Mouse (Mus musculus): ENCODE data around the gene Emc7.

Gene Emc7

GRCm38 (mm10) chr2:112474997-112475724 is 20.4 kb downstream of the Emc7 start:
- in situ Hi-C loops (cut with MboI, MseI), result no loop called here

- in situ Hi-C loops (cut with MboI, MseI), result no loop called here
Measured at GRCm38 (mm10) chr2:112476554-112476953, 21.8 kb downstream of the Emc7 start.

GRCm38 (mm10) chr2:112480669-112481068 is 25.9 kb downstream of the Emc7 start, which contains the start of gene Chrm5:
Gene Chrm5 (minus strand): TSS chr2:112480769.
- in situ Hi-C loops (cut with MboI, MseI), result loop anchor here (10.0 kb wide), 1 partner anchor 106 kb away; the partner anchor contains the start of gene Katnbl1

DNA sequence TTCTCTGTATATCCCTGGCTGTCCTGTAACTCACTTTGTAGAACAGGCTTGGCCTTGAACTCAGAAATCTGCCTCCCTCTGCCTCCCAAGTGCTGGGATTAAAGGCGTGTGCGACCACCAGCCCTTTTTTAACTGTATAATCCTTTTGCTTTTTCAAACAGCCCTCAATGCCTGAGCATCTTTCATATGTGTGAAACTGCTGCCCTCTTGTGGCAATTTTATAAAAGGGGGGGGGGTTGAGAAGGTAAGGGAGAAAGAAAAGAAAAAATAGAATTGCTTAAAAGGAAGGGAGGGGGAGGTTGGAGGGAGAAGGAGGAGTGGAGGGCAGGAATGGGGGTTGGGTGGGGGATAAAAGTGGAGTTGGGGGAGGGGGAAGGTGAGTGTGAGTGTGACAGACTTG is 26.8 kb downstream of the Emc7 start:
- in situ Hi-C loops (cut with MboI, MseI), result loop anchor here (10.0 kb wide), 1 partner anchor 107 kb away; the partner anchor contains the start of gene Katnbl1

DNA sequence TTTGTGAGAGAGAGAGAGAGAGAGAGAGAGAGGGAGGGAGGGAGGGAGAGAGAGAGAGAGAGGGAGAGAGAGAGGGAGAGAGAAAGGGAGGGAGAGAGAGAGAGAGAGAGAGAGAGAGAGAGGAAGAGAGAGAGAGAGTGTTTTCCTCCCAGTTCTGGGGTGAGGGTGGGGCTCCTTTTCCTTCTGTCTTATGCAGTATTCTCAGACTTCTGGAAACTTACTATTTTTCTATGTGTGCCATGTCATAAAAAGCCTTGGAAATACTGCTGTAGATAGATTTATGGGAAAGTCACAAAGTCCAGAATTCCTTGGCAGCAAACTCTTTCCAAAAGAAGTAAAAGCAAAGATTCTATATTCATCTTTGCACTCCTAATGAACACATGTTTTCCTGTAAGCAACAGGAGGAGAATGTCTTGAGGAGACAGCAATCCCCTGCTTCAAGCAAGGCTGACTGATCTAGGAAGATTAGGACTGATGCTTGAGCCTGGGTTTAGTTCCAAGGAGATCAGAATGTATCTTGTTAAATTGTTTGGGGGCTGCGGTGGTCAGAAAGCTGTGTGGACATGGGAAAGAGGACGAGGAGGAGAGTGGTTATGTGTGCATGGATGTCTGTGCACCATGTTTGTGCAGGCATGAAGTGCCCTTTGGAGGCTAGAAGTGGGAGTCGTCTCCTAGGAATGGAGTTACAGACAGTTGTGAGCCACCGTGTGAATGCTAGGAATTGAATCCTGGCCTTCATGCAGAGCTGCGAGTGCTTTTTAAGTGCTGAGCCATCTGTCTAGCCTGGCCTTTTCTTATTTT is 27.9 kb downstream of the Emc7 start:
- in situ Hi-C loops (cut with MboI, MseI), result loop anchor here (10.0 kb wide), 1 partner anchor 108 kb away; the partner anchor contains the start of gene Katnbl1

DNA sequence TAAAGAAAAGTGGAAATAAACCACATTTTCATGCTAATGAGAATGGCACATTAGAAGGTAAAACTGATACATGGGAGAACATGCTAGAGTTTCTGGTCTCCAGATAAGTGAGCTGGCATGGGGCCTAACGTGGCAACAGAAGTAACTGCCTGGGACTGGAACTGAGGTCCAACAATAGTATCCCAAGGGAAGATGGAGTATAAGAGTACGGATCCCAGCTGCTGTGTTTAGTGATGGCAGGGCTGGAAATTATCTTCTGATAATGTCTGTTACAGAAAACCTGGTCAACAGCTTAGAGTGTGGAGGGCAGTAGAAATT is 28.5 kb downstream of the Emc7 start:
- in situ Hi-C loops (cut with MboI, MseI), result loop anchor here (10.0 kb wide), 1 partner anchor 108 kb away; the partner anchor contains the start of gene Katnbl1

DNA sequence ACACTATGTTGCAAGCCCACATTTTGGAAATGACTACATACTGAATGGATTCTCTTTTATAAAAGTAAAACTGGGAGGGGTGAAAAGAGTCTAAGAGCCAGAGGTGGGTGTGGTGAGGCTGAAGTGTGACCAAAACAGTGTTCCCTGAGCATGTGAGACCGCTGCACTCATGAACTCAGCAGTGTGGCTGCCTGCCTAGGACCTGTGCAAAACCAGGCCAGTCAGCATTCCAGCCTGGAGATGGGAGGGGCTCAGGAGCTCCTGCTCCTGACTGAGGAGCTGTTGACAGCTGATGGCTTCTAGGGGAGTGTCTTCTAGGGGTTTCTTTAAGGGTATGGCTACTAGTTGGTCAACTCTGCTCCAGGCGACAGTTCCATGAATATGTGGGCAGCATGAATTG is 30.1 kb downstream of the Emc7 start:
- in situ Hi-C loops (cut with MboI, MseI), result loop anchor here (10.0 kb wide), 1 partner anchor 110 kb away; the partner anchor contains the start of gene Katnbl1

DNA sequence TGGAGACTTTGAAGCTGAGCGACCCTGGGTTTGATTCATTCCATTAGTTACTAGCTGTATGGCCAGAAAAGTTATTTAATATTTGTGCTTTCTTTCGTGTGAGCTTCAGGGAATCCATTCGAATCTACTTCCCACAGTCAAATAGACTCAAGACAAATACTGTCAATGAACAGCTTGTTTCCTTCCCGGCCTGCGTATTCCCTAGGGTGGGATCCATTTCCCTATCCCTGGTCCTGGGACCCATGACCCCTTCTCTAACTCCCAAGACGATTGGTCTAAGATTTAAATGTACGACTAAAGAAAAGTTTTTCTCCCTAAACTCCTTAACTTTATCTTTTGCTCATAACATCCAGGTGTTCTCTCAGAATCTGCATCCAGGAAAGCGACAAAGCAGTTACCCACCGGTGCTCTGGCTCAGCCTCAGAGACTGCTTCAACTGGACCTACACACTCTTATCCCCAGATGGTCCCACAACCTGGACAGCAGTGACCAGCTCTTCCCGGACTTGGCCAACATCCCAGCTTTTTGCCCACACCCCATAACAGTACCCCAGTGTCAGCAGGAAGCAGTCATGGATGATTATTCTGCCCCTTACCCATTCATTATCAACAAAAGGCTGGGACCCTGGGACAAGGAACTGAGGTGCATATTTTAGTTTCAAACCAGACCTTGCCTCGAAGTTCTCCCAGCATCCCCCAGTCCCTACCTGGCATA is 35.8 kb downstream of the Emc7 start:
- in situ Hi-C loops (cut with MboI, MseI), result no loop called here

DNA sequence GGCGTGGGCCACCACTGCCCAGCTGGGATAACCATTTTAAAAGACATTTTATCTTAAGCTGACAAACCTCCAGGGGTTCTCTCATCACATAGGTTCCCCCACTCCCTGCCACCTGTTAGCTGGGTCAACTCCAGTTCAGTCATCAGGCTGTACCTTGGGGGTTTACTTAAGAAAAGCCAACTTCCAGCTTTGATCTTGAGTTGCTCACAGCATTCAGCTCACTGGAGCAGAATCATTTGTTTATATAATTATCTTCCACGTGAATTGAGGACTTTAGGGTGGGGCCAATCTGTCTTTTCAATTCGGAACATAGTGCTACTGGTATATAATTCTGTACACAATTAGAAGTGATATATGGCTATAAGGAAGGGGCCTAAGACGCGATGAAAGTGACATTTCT is 36.8 kb downstream of the Emc7 start:
- in situ Hi-C loops (cut with MboI, MseI), result no loop called here

GRCm38 (mm10) chr2:112492431-112492855 is 37.6 kb downstream of the Emc7 start:
- in situ Hi-C loops (cut with MboI, MseI), result no loop called here

GRCm38 (mm10) chr2:112492856-112493538 is 38.2 kb downstream of the Emc7 start, which contains the start of gene Aven:
Gene Aven (plus strand): TSS chr2:112492964.
- in situ Hi-C loops (cut with MboI, MseI), result no loop called here

- in situ Hi-C loops (cut with MboI, MseI), result no loop called here
Measured at GRCm38 (mm10) chr2:112493539-112494260, 38.9 kb downstream of the Emc7 start.

DNA sequence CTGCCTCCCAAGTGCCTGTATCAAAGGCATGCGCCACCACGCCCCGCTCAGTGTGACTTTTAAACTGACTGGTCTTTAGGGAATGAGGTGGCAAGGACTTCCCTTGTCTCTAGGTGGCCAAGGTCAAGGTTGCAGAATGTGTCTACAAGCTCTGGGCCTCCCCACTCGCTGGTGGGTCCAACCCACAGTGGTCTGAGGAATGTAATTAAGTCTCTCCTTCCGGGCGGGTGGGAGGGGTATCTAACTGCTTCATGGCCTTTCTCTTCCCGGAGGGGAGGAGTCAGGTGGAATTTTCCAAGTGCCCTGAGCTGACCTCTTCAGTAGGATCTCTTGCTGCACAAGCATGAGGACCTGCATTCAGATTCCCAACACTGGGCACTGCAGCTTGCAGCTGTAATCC is 43.1 kb downstream of the Emc7 start:
- in situ Hi-C loops (cut with MboI, MseI), result no loop called here

DNA sequence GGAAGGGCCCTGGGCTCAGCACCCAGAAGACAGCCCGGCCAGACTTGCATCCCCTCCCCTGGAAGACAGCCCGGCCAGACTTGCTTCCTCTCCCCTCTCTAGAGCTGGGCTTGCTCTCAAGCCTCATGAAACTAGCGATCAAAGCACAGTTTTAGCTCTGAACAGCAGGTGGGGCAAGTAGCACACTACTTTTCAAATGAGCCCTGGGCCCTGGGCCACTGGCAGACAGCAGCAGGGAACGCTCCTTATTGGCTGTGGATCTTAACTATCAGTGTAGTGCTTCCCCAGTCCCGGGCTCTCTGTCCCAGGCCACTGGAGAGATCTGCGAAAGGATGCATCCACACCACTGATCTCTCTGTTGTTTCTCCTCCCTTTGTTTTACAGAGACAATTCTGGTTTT is 46.4 kb downstream of the Emc7 start:
- in situ Hi-C loops (cut with MboI, MseI), result loop anchor here (10.0 kb wide), 1 partner anchor 264 kb away; no protein-coding TSS in a partner anchor

GRCm38 (mm10) chr2:112503978-112504377 is 49.2 kb downstream of the Emc7 start:
- in situ Hi-C loops (cut with MboI, MseI), result loop anchor here (10.0 kb wide), 1 partner anchor 261 kb away; no protein-coding TSS in a partner anchor

DNA sequence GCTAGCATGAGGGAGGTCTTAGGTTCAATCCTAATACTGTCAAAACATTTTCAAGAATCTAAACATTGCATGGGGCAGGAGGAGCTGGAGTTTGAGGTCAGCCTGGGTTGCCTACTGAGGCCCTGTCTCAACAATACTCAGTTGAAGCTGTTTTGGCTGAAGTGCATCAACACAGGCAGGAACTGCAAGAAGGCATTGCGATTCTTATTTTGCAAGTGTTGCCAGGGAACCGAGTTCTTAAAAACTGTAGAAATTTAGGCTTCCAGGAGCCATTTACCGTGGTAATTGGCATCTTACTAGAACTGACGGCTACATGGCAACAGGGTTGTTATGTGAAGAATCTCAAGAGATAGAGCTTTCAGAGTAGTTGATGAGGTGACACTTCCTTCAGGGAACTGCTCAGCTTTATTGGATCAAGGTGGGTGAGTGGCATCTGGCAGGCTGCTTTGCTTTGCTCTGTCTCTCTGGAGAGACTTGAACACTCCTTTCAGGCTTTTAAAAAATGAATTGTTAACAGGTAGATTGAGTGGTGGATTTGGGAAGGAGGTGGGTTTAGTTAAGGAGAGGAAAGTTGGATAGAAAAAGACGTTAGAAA is 52.1 kb downstream of the Emc7 start:
- in situ Hi-C loops (cut with MboI, MseI), result loop anchor here (10.0 kb wide), 1 partner anchor 258 kb away; no protein-coding TSS in a partner anchor

GRCm38 (mm10) chr2:112507444-112507843 is 52.6 kb downstream of the Emc7 start:
- in situ Hi-C loops (cut with MboI, MseI), result loop anchor here (10.0 kb wide), 1 partner anchor 257 kb away; no protein-coding TSS in a partner anchor

- in situ Hi-C loops (cut with MboI, MseI), result no loop called here
Measured at GRCm38 (mm10) chr2:112510140-112510539, 55.3 kb downstream of the Emc7 start.

- in situ Hi-C loops (cut with MboI, MseI), result no loop called here
Measured at GRCm38 (mm10) chr2:112513036-112513435, 58.2 kb downstream of the Emc7 start.

GRCm38 (mm10) chr2:112516728-112517127 is 61.9 kb downstream of the Emc7 start:
- in situ Hi-C loops (cut with MboI, MseI), result no loop called here
